Mouse (Mus musculus) C3H10T1/2 (cell line): ENCODE measurements around the gene B4galnt1. TPM values are rescaled to one million over a fixed set of nuclear protein-coding genes. Genes with fewer than 3 reads are reported as not detected.

Source experiments
- polyA plus RNA-seq, 2 experiments: library from polyadenylated mRNA; unstranded; fragments of >200 nt; fragmentation: generic; extraction: Trizol; gene quantifications; one replicate each; pipeline ENCODE4 v1.2.1; 2012; ENCODE audit warnings: missing spikeins in 2 of 2

The B4galnt1 gene
- 10 to 100 TPM in 1 of 2 experiments, 1 to 10 TPM in 1; 4.1 to 18.6 TPM for polyA plus RNA-seq

GRCm38 (mm10) chr10:127164631-127165353, at the start of gene B4galnt1:
B4galnt1 (plus strand) TSS chr10:127165225.

GRCm38 (mm10) chr10:127121066-127121477, 44.0 kb upstream of the B4galnt1 start, which contains the start of gene Os9:
Os9 (minus strand) TSS chr10:127121131.

GRCm38 (mm10) chr10:127179871-127180694, 15.1 kb downstream of the B4galnt1 start, which contains the start of gene Slc26a10:
Slc26a10 (minus strand) TSS chr10:127180645.

GRCm38 (mm10) chr10:127189651-127190381, 24.8 kb downstream of the B4galnt1 start, which contains the start of gene Arhgef25:
Arhgef25 (minus strand) TSS chr10:127190083.

GRCm38 (mm10) chr10:127195328-127196129, 30.5 kb downstream of the B4galnt1 start, which contains the start of gene Dtx3:
Dtx3 (minus strand) TSS chr10:127195728.

GRCm38 (mm10) chr10:127211414-127211854, 46.4 kb downstream of the B4galnt1 start, which contains the start of gene Pip4k2c:
Pip4k2c (minus strand) TSS chr10:127211585.

Other genes with a start within 250 kb of the B4galnt1 start
- gene Ctdsp2, start 186.5 kb upstream of the B4galnt1 start, polyA plus RNA-seq = 100 to 1,000 TPM in 1 of 2 experiments, 10 to 100 TPM in 1; 55.9 to 178 TPM
- gene Avil, start 164.5 kb upstream of the B4galnt1 start, polyA plus RNA-seq = 1 to 10 TPM in 1 of 2 experiments, under 1 TPM in 1; 0.08 to 1.8 TPM
- 10 to 100 TPM; 33.2 to 45.3 TPM for gene Tsfm, start 134.4 kb upstream of the B4galnt1 start, polyA plus RNA-seq
- 10 to 100 TPM; 11.5 to 42.6 TPM for gene Mettl1, start 123.8 kb upstream of the B4galnt1 start, polyA plus RNA-seq
- under 1 TPM; 0.05 to 0.14 TPM for gene Eef1akmt3, start 123.7 kb upstream of the B4galnt1 start, polyA plus RNA-seq
- gene Cyp27b1, start 117.0 kb upstream of the B4galnt1 start, polyA plus RNA-seq = 1 to 10 TPM in 1 of 2 experiments, under 1 TPM in 1; 0.06 to 1.1 TPM
- gene March9, start 105.0 kb upstream of the B4galnt1 start, polyA plus RNA-seq = 10 to 100 TPM; 11.7 to 15.1 TPM
- gene Cdk4, start 101.7 kb upstream of the B4galnt1 start, polyA plus RNA-seq = 100 to 1,000 TPM; 769 to 844 TPM
- gene Tspan31, start 95.0 kb upstream of the B4galnt1 start, polyA plus RNA-seq = 100 to 1,000 TPM in 1 of 2 experiments, 10 to 100 TPM in 1; 74.9 to 185 TPM
- 10 to 100 TPM in 1 of 2 experiments, under 1 TPM in 1; 0.85 to 10.7 TPM for gene Agap2, start 89.9 kb upstream of the B4galnt1 start, polyA plus RNA-seq
- gene Os9, start 44.1 kb upstream of the B4galnt1 start, polyA plus RNA-seq = 100 to 1,000 TPM in 1 of 2 experiments, 10 to 100 TPM in 1; 27.4 to 134 TPM
- under 1 TPM; 0.14 to 0.66 TPM for gene Slc26a10, start 15.4 kb downstream of the B4galnt1 start, polyA plus RNA-seq
- 100 to 1,000 TPM in 1 of 2 experiments, 10 to 100 TPM in 1; 23.6 to 137 TPM for gene Arhgef25, start 24.9 kb downstream of the B4galnt1 start, polyA plus RNA-seq
- gene Dtx3, start 30.5 kb downstream of the B4galnt1 start, polyA plus RNA-seq = 10 to 100 TPM; 26.0 to 79.0 TPM
- gene Pip4k2c, start 46.4 kb downstream of the B4galnt1 start, polyA plus RNA-seq = 10 to 100 TPM in 1 of 2 experiments, 1 to 10 TPM in 1; 9.1 to 33.4 TPM
- under 1 TPM; 0.02 to 0.37 TPM for gene Kif5a, start 98.1 kb downstream of the B4galnt1 start, polyA plus RNA-seq
- gene Dctn2, start 101.1 kb downstream of the B4galnt1 start, polyA plus RNA-seq = 100 to 1,000 TPM; 146 to 282 TPM
- 10 to 100 TPM in 1 of 2 experiments, 1 to 10 TPM in 1; 7.6 to 30.7 TPM for gene Mbd6, start 123.8 kb downstream of the B4galnt1 start, polyA plus RNA-seq
- gene Mars, start 146.6 kb downstream of the B4galnt1 start, polyA plus RNA-seq = 100 to 1,000 TPM in 1 of 2 experiments, 10 to 100 TPM in 1; 60.5 to 213 TPM
- gene Arhgap9, start 156.7 kb downstream of the B4galnt1 start, polyA plus RNA-seq = under 1 TPM; 0.32 to 0.46 TPM
- under 1 TPM; 0.19 to 0.21 TPM for gene Gli1, start 176.7 kb downstream of the B4galnt1 start, polyA plus RNA-seq
- not detected for gene Inhbe, start 189.2 kb downstream of the B4galnt1 start, polyA plus RNA-seq
- gene Inhbc, start 205.2 kb downstream of the B4galnt1 start, polyA plus RNA-seq = not detected
- gene R3hdm2, start 215.1 kb downstream of the B4galnt1 start, polyA plus RNA-seq = 10 to 100 TPM; 16.7 to 63.5 TPM